Mouse (Mus musculus) embryonic fibroblast, embryonic 13.5 days (primary cell): Measurements from ENCODE around the gene Gm12216.

Experiments used
- CTCF ChIP-seq: IDR thresholded peaks from 2 replicates; pipeline ENCODE4 v1.5.1; 2011; ENCODE audit warnings: mild to moderate bottlenecking, control low read depth, low read length, moderate library complexity, borderline replicate concordance; ENCODE audit not compliant: insufficient read depth
- POLR2A ChIP-seq: IDR thresholded peaks from 2 replicates; pipeline ENCODE4 v1.6.1; 2011; ENCODE audit warnings: low read depth, mild to moderate bottlenecking, control low read depth, low read length, moderate library complexity

DNA sequence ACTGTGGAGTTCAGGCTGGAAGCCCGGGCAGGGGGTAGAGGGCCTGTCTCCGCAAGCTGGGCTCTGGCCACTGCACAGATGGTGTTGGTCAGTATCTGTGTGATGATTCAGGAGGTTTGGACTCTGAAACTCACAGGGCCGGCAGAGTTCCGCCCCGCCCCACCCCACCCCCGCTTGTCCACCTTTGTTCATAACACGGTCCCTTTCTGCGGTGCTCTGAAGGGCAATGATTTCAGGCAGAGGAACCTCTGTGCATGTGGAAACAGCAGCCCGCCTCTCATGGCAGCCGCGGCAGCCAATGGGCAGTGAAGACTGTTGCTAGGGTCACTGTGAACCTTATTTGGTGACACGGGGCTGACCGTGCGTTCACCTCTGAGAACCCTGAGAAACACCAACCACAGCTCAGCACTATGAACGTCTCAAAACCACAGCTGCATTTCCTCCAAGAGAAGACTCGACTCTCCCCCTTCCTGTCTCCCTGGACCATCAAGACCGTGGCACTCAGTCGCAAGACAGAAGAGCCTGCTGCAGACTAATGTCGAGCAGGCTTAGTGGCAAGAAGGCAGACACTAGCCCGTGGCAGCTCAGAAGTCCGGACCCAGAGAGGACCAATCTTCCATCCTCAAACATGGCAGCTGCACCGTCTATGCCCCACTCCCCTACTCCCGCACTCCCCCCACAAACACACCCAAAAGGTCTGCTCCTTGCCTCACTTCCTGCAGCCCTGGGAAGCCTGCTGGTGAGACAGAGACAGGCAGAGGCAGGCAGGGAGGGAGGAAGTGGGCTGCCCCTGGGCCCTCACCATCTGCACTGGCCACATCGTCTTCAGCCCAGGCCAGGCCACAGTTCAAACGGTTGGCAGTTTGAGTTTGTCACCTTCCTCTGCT, 64.1 kb downstream of the Gm12216 start:
- no peak for TF ChIP-seq POLR2A
- TF ChIP-seq CTCF: no peak
